16 mouse cellular contexts compared by ENCODE assay signal in the genomic region with DNA sequence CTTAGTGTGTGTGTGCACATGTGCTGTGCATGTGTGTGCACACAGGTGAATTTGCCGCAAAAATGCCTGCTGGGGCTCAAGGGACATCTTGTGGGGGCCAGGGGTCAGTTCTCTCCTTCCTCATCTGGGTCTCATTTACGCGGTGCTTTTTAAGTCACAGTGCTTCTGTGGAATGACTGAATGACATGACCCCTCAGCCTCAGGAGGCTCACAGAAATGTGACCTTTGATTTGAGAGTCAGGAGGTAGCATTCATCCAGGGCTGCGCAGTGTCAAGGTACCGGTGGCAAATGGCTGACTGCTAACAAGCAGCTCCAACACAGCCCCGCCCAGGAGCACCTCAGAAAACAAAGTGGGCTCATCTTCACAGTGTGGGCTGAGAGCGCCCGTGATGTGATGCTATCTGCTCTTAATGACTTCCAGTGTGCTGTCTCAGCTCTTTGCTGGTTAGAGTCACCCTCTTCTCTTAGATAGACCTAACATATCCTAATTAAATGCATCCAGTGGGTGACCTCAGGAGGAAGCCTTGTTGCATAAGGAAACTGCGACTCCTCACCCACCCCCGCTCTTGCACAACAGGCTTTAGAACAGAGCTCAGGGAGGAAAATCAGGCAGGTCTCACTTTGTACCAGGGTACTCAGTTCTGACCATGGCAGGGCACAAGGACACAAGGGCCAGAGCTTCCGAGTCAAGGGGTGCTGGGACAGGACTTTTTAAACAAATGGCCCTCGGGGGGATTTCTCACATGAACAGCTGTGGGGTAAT.
DNase-seq lines count a peak whose midpoint lies in the region; TF ChIP-seq lines count a peak whose summit lies in the region.
"Had no signal": no experiment of that assay in that cellular context is flagged by ENCODE, and none has a peak within 500 bp of the region (broad histone marks: within the 10 kb centered on the region; RNA-seq: fewer than 3 reads in every experiment).

No protein-coding gene starts in this region.

- DNase-seq in lung, adult 18-20 months: peak; percentile 26 to 46
- no peak for DNase-seq in lung, postnatal 10 days
- peak; percentile 73 for DNase-seq in embryo, embryonic 11 days
- peak; percentile 72 for DNase-seq in gonadal fat pad, adult 2 months (ENCODE audit: low read depth)
- peak; percentile 72 for DNase-seq in mesoderm, embryonic 11.5 days (ENCODE audit: low read depth, low spot score)
- no peak for DNase-seq in kidney, postnatal 14 days
- no peak for DNase-seq in Muller cell, postnatal 12 days (ENCODE audit: inconsistent ontology term)
- no peak for DNase-seq in kidney, adult 2 months
- DNase-seq: cerebellum, adult 9-10 months; heart, postnatal 36 days; layer of hippocampus, adult 9-11 months; left cerebral cortex, postnatal 4 days; right cerebral cortex, postnatal 14 days; thymus, adult 18-20 months had no signal

- H3K27me3 ChIP-seq in kidney, adult 2 months (replicated peaks; ENCODE audit: control insufficient read depth, insufficient read depth, low read length): no peaks in the 10 kb centered on the region
- H3K27me3 ChIP-seq: midbrain, embryonic 15.5 days had no signal

- no peaks in the 10 kb centered on the region for H3K36me3 ChIP-seq in kidney, adult 2 months (ENCODE audit: control insufficient read depth, insufficient read depth, low read length)
- H3K36me3 ChIP-seq: kidney, embryonic 15.5 days; midbrain, embryonic 15.5 days had no signal

- H3K4me3 ChIP-seq in kidney, adult 2 months (ENCODE audit: insufficient read depth, low read depth, low read length): no peak overlapping the region
- H3K4me3 ChIP-seq: kidney, embryonic 15.5 days; midbrain, embryonic 15.5 days had no signal

- no peak for TF ChIP-seq POLR2A in kidney, adult 2 months (IDR thresholded peaks at IDR 0.05; ENCODE audit: low read depth, low read length)

- H3K27ac ChIP-seq in kidney, adult 2 months (ENCODE audit: insufficient read depth, low read depth, low read length): no peak overlapping the region
- H3K27ac ChIP-seq: kidney, embryonic 15.5 days; midbrain, embryonic 15.5 days had no signal

- no peaks in the 10 kb centered on the region for H3K4me1 ChIP-seq in kidney, adult 2 months (ENCODE audit: control insufficient read depth, insufficient read depth, low read length)

- TF ChIP-seq CTCF in kidney, adult 2 months (conservative IDR thresholded peaks at IDR 0.05; ENCODE audit: insufficient read depth, insufficient read length, low read depth, low read length): no peak

- 70% methylated on average over 12 of the region's 12 CpGs for WGBS in kidney, adult 2 months

Comparison
In these comparisons a context has a peak if more than half of its experiments do, and no peak if none do; other contexts are left out.
1. DNase-seq: peak in lung, adult 18-20 months (2 of 2), embryo, embryonic 11 days (single experiment), gonadal fat pad, adult 2 months (single experiment) and mesoderm, embryonic 11.5 days (single experiment); none in lung, postnatal 10 days (single experiment), kidney, postnatal 14 days (single experiment), Muller cell, postnatal 12 days (single experiment) and kidney, adult 2 months (single experiment).